Mouse (Mus musculus) layer of hippocampus, postnatal 14 days (tissue): ENCODE measurements around the gene St5. TPM values are rescaled to one million over a fixed set of nuclear protein-coding genes. Genes with fewer than 3 reads are reported as not detected.

Source experiments
- DNase-seq, 2 experiments: peaks; one replicate each; pipeline ENCODE4 v3.0.0; 2021 to 2022; ENCODE audit warnings: low spot score in 2 of 2, mixed read lengths in 1 of 2
- microRNA-seq, 2 experiments: library from miRNA; unstranded; fragments of <30 nt; microRNA quantifications; one replicate each; pipeline ENCODE4 v1.2.0; 2021
- total RNA-seq, 2 experiments: library from RNA; stranded (reverse); gene quantifications; 2 replicates each; pipeline ENCODE4 v1.2.3; 2021

The St5 gene
- total RNA-seq, 2 experiments from 2014 or later = 30.2 to 35.7 TPM

- DNase-seq = no peak
These were observed 196.3 kb downstream of the St5 start for GRCm38 (mm10) chr7:109507119-109507518.

- no peak for DNase-seq
These were observed 205.9 kb downstream of the St5 start for GRCm38 (mm10) chr7:109497507-109497906.

- peak; percentile 31 to 58 for DNase-seq
These were observed 209.8 kb downstream of the St5 start for GRCm38 (mm10) chr7:109493319-109494316.

GRCm38 (mm10) chr7:109492616-109493318 is 210.6 kb downstream of the St5 start:
- DNase-seq = no peak

- no peak for DNase-seq
These were observed 219.2 kb downstream of the St5 start for GRCm38 (mm10) chr7:109484221-109484620.

- peak; percentile 32 to 39 for DNase-seq
These were observed 222.6 kb downstream of the St5 start for GRCm38 (mm10) chr7:109480765-109481197.

GRCm38 (mm10) chr7:109477926-109478325 is 225.5 kb downstream of the St5 start:
- no peak for DNase-seq

Small RNA genes within 50 kb of the gene (microRNA-seq; reads per million reads assigned to microRNA genes)
- gene Gm47284 = 0 reads per million in 2 experiments

Other genes with a start within 250 kb of the St5 start
- 1 to 10 TPM; 2.8 to 4.9 TPM for gene Trim66, start 195.5 kb downstream of the St5 start, total RNA-seq
- 100 to 1,000 TPM; 121 to 135 TPM for gene Rpl27a, start 184.5 kb downstream of the St5 start, total RNA-seq
- 1 to 10 TPM; 4.8 to 5.6 TPM for gene Akip1, start 85 bp upstream of the St5 start, total RNA-seq
- 1 to 10 TPM in 1 of 2 experiments, not detected in 1; 1.3 TPM for gene BC051019, start 20.2 kb upstream of the St5 start, total RNA-seq
- gene Ascl3, start 28.1 kb upstream of the St5 start, total RNA-seq = not detected
- 10 to 100 TPM; 82.6 to 83.7 TPM for gene Tmem9b, start 49.3 kb upstream of the St5 start, total RNA-seq
- gene Nrip3, start 78.4 kb upstream of the St5 start, total RNA-seq = 100 to 1,000 TPM; 200 to 227 TPM
- gene Scube2, start 162.1 kb upstream of the St5 start, total RNA-seq = 1 to 10 TPM; 1.6 to 2.0 TPM